21 mouse cellular contexts compared by ENCODE assay signal in the genomic region with DNA sequence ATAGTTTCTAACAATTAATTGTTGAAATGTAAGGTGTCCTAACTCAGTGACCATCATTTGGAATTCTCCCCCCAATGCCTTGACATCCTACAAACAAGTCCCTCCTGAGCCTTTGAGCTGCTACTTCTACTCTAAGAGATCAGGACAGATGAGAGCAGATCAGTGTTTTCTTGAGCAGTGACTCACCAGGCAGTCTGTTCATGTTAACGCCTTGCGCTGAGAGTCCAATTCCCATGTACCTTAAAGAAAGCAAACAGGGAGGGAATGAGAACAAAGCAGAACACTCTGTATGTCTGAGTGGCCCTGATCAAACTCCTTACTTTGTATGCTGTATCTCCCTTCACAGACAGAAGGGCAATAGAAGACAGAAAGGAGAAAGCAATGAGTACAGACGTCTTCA. TPM values are rescaled to one million over a fixed set of nuclear protein-coding genes. Genes with fewer than 3 reads are reported as not detected.
DNase-seq lines count a peak whose midpoint lies in the region; ATAC-seq and TF ChIP-seq lines count a peak whose summit lies in the region.
"Had no signal": no experiment of that assay in that cellular context is flagged by ENCODE, and none has a peak within 500 bp of the region (broad histone marks: within the 10 kb centered on the region; RNA-seq: fewer than 3 reads in every experiment).

No protein-coding gene starts in this region.

- H3K9me3 ChIP-seq in hindbrain, embryonic 13.5 days = no peaks in the 10 kb centered on the region
- no peaks in the 10 kb centered on the region for H3K9me3 ChIP-seq in hindbrain, embryonic 10.5 days
- no peaks in the 10 kb centered on the region for H3K9me3 ChIP-seq in neural tube, embryonic 13.5 days
- no peaks in the 10 kb centered on the region for H3K9me3 ChIP-seq in liver, embryonic 14.5 days (ENCODE audit: control insufficient read depth, low read length)
- no peaks in the 10 kb centered on the region for H3K9me3 ChIP-seq in stomach, postnatal 0 days (ENCODE audit: control insufficient read depth, low read length)
- H3K9me3 ChIP-seq: forebrain, embryonic 10.5 days; limb, embryonic 10.5 days had no signal

- no peaks in the 10 kb centered on the region for H3K27me3 ChIP-seq in hindbrain, embryonic 13.5 days
- H3K27me3 ChIP-seq in hindbrain, embryonic 10.5 days (ENCODE audit: insufficient read depth, poor library complexity, severe bottlenecking) = no peaks in the 10 kb centered on the region
- no peaks in the 10 kb centered on the region for H3K27me3 ChIP-seq in neural tube, embryonic 13.5 days
- H3K27me3 ChIP-seq in liver, embryonic 14.5 days (ENCODE audit: control insufficient read depth, insufficient read depth, low read length) = no peaks in the 10 kb centered on the region
- no peaks in the 10 kb centered on the region for H3K27me3 ChIP-seq in stomach, postnatal 0 days (ENCODE audit: control insufficient read depth, insufficient read depth, low read length)
- H3K27me3 ChIP-seq: Patski had no signal

- TF ChIP-seq CTCF in liver, embryonic 14.5 days (IDR thresholded peaks at IDR 0.05; ENCODE audit: low read depth) = no peak
- no peak for TF ChIP-seq CTCF in stomach, postnatal 0 days (IDR thresholded peaks at IDR 0.05; ENCODE audit: low read depth)

- 68% methylated on average over 3 of the region's 3 CpGs for WGBS in hindbrain, embryonic 13.5 days
- 84% methylated on average over 3 of the region's 3 CpGs for WGBS in hindbrain, embryonic 10.5 days
- 75% methylated on average over 3 of the region's 3 CpGs for WGBS in neural tube, embryonic 13.5 days
- 74% methylated on average over 3 of the region's 3 CpGs for WGBS in liver, embryonic 14.5 days (ENCODE audit: insufficient replicate concordance)
- WGBS in stomach, postnatal 0 days = 55% methylated on average over 3 of the region's 3 CpGs

- peaks cover 2% of the 10 kb centered on the region; the same call in 1 of the 2 replicates for H3K4me1 ChIP-seq in hindbrain, embryonic 13.5 days (replicated peaks)
- no peaks in the 10 kb centered on the region for H3K4me1 ChIP-seq in hindbrain, embryonic 10.5 days (replicated peaks)
- peaks cover 6% of the 10 kb centered on the region; the same call in 1 of the 2 replicates for H3K4me1 ChIP-seq in neural tube, embryonic 13.5 days (replicated peaks)
- H3K4me1 ChIP-seq in liver, embryonic 14.5 days (replicated peaks; ENCODE audit: control insufficient read depth in 2 of 2, insufficient read depth in 2 of 2, low read length in 1 of 2) = peaks cover 51 to 59% of the 10 kb centered on the region in 2 experiments
- H3K4me1 ChIP-seq in stomach, postnatal 0 days (replicated peaks; ENCODE audit: control insufficient read depth, insufficient read depth) = no peaks in the 10 kb centered on the region
- H3K4me1 ChIP-seq: forebrain, embryonic 10.5 days; limb, embryonic 10.5 days had no signal

- no peak for ATAC-seq in hindbrain, embryonic 13.5 days (ENCODE audit: low FRiP score)
- no peak for ATAC-seq in neural tube, embryonic 13.5 days (ENCODE audit: low read depth)
- no peak for ATAC-seq in liver, embryonic 14.5 days (ENCODE audit: insufficient read depth)
- ATAC-seq in stomach, postnatal 0 days (ENCODE audit: low FRiP score, low TSS enrichment) = peak; percentile 75
- ATAC-seq: Patski had no signal

- H3K4me3 ChIP-seq in hindbrain, embryonic 13.5 days = no peak overlapping the region
- H3K4me3 ChIP-seq in hindbrain, embryonic 10.5 days = no peak overlapping the region
- H3K4me3 ChIP-seq in neural tube, embryonic 13.5 days = no peak overlapping the region
- H3K4me3 ChIP-seq in liver, embryonic 14.5 days (ENCODE audit: insufficient read depth in 1 of 2, low read depth in 2 of 2, low read length in 2 of 2) = no peak overlapping the region
- H3K4me3 ChIP-seq in stomach, postnatal 0 days (ENCODE audit: low read depth, low read length) = no peak overlapping the region
- H3K4me3 ChIP-seq: forebrain, embryonic 10.5 days; heart, adult 2 months; limb, embryonic 10.5 days had no signal

- peak overlapping the region; percentile 30; the same call in 1 of the 2 replicates for H3K27ac ChIP-seq in hindbrain, embryonic 13.5 days
- H3K27ac ChIP-seq in hindbrain, embryonic 10.5 days = no peak overlapping the region
- H3K27ac ChIP-seq in neural tube, embryonic 13.5 days (replicated peaks) = peak overlapping the region; percentile 23; the same call in 1 of the 2 replicates
- peak overlapping the region; percentile 46 for H3K27ac ChIP-seq in liver, embryonic 14.5 days
- peak overlapping the region; percentile 31 for H3K27ac ChIP-seq in stomach, postnatal 0 days (replicated peaks)
- H3K27ac ChIP-seq: forebrain, embryonic 10.5 days; heart, adult 2 months; limb, embryonic 10.5 days had no signal

- TF ChIP-seq EP300 in liver, embryonic 14.5 days (IDR thresholded peaks at IDR 0.05; ENCODE audit: low read depth) = no peak
- TF ChIP-seq EP300 in stomach, postnatal 0 days (optimal IDR thresholded peaks at IDR 0.05) = no peak

- H3K4me2 ChIP-seq in hindbrain, embryonic 13.5 days = no peak overlapping the region
- H3K4me2 ChIP-seq in neural tube, embryonic 13.5 days = no peak overlapping the region
- 0 out of 2 replicates have a peak overlapping the region, but pooled peaks have one; percentile 2 for H3K4me2 ChIP-seq in liver, embryonic 14.5 days (ENCODE audit: low read depth)
- no peak overlapping the region for H3K4me2 ChIP-seq in stomach, postnatal 0 days (replicated peaks; ENCODE audit: low read depth)

- peaks cover 19% of the 10 kb centered on the region for H3K36me3 ChIP-seq in hindbrain, embryonic 13.5 days
- peaks cover 58% of the 10 kb centered on the region for H3K36me3 ChIP-seq in hindbrain, embryonic 10.5 days
- H3K36me3 ChIP-seq in neural tube, embryonic 13.5 days = peaks cover 19% of the 10 kb centered on the region
- peaks cover 70% of the 10 kb centered on the region for H3K36me3 ChIP-seq in liver, embryonic 14.5 days (replicated peaks; ENCODE audit: control insufficient read depth, insufficient read depth, low read depth)
- H3K36me3 ChIP-seq in stomach, postnatal 0 days (ENCODE audit: control insufficient read depth, insufficient read depth, low read length) = no peaks in the 10 kb centered on the region

- 0 out of 2 replicates have a peak overlapping the region, but pooled peaks have one; percentile 13 for H3K9ac ChIP-seq in hindbrain, embryonic 13.5 days
- H3K9ac ChIP-seq in neural tube, embryonic 13.5 days = no peak overlapping the region
- H3K9ac ChIP-seq in liver, embryonic 14.5 days (replicated peaks) = no peak overlapping the region; the same call in 1 of the 2 replicates
- no peak overlapping the region for H3K9ac ChIP-seq in stomach, postnatal 0 days (ENCODE audit: low read length)

- no peak for DNase-seq in hindbrain, embryonic 10.5 days (ENCODE audit: low spot score)
- no peak for DNase-seq in neural tube, embryonic 10.5 days (ENCODE audit: extremely low spot score, low spot score)
- DNase-seq in liver, embryonic 14.5 days (ENCODE audit: low read depth in 3 of 3, low spot score in 3 of 3) = no peak
- no peak for DNase-seq in stomach, postnatal 0 days (ENCODE audit: low spot score)
- DNase-seq in MN1 (ENCODE audit: low spot score) = no peak
- DNase-seq in ovary, adult 18-20 months (ENCODE audit: low spot score) = no peak
- DNase-seq: adrenal gland, postnatal 10 days; B cell, adult 2 months; cerebellum, adult 11-12 months; cerebellum, postnatal 14 days; gastrocnemius, postnatal 25 days; heart, adult 2 months; lung, adult 2 months; lung, postnatal 4 days; right cerebral cortex, adult 18-20 months; thymus, postnatal 4 days had no signal

RNA-seq across cellular contexts. Expression of a gene that starts 21.8 kb away (rescaled TPM):
- polyA plus RNA-seq in hindbrain, embryonic 13.5 days (2015; fragmentation: Nextera tagmentation; extraction: Ambion mirVana) = 11.5 and 14.3 TPM in 2 replicates
- polyA plus RNA-seq in hindbrain, embryonic 10.5 days (2016; fragmentation: Nextera tagmentation; extraction: Ambion mirVana) = 10.4 and 11.1 TPM in 2 replicates
- polyA plus RNA-seq in neural tube, embryonic 13.5 days (2015; fragmentation: Nextera tagmentation; extraction: Ambion mirVana) = 11.6 and 13.0 TPM in 2 replicates
- 57.2 and 60.6 TPM in 2 replicates for polyA plus RNA-seq in liver, embryonic 14.5 days (2012; rRNA removed)
- 37.0 and 42.0 TPM in 2 replicates for polyA plus RNA-seq in liver, embryonic 14.5 days (2014; fragmentation: Nextera tagmentation; extraction: Ambion mirVana)
- 7.1 TPM in 2 replicates for polyA plus RNA-seq in stomach, postnatal 0 days (2015; fragmentation: Nextera tagmentation; extraction: Ambion mirVana)

RNA-seq across cellular contexts. Expression of a gene that starts 22.2 kb away (rescaled TPM):
- polyA plus RNA-seq in hindbrain, embryonic 13.5 days (2015; fragmentation: Nextera tagmentation; extraction: Ambion mirVana) = 0.80 and 1.6 TPM in 2 replicates
- polyA plus RNA-seq in hindbrain, embryonic 10.5 days (2016; fragmentation: Nextera tagmentation; extraction: Ambion mirVana) = 0.51 and 1.8 TPM in 2 replicates
- polyA plus RNA-seq in neural tube, embryonic 13.5 days (2015; fragmentation: Nextera tagmentation; extraction: Ambion mirVana) = 0.46 and 0.54 TPM in 2 replicates
- 0.04 and 0.06 TPM in 2 replicates for polyA plus RNA-seq in liver, embryonic 14.5 days (2012; rRNA removed)
- 0.06 TPM in 1 of 2 replicates, not detected in the other for polyA plus RNA-seq in liver, embryonic 14.5 days (2014; fragmentation: Nextera tagmentation; extraction: Ambion mirVana)
- polyA plus RNA-seq in stomach, postnatal 0 days (2015; fragmentation: Nextera tagmentation; extraction: Ambion mirVana) = not detected in 2 replicates

RNA-seq across cellular contexts. Expression of a gene that starts 46.9 kb away (rescaled TPM):
- 90.7 and 94.2 TPM in 2 replicates for polyA plus RNA-seq in hindbrain, embryonic 13.5 days (2015; fragmentation: Nextera tagmentation; extraction: Ambion mirVana)
- 36.8 and 49.8 TPM in 2 replicates for polyA plus RNA-seq in hindbrain, embryonic 10.5 days (2016; fragmentation: Nextera tagmentation; extraction: Ambion mirVana)
- polyA plus RNA-seq in neural tube, embryonic 13.5 days (2015; fragmentation: Nextera tagmentation; extraction: Ambion mirVana) = 66.7 and 72.4 TPM in 2 replicates
- 0.84 and 0.93 TPM in 2 replicates for polyA plus RNA-seq in liver, embryonic 14.5 days (2012; rRNA removed)
- polyA plus RNA-seq in liver, embryonic 14.5 days (2014; fragmentation: Nextera tagmentation; extraction: Ambion mirVana) = 1.1 and 1.8 TPM in 2 replicates
- polyA plus RNA-seq in stomach, postnatal 0 days (2015; fragmentation: Nextera tagmentation; extraction: Ambion mirVana) = 14.5 and 16.9 TPM in 2 replicates

RNA-seq across cellular contexts. Expression of a gene that starts 47.7 kb away (rescaled TPM):
- 59.7 and 61.1 TPM in 2 replicates for polyA plus RNA-seq in hindbrain, embryonic 13.5 days (2015; fragmentation: Nextera tagmentation; extraction: Ambion mirVana)
- polyA plus RNA-seq in hindbrain, embryonic 10.5 days (2016; fragmentation: Nextera tagmentation; extraction: Ambion mirVana) = 55.2 and 58.1 TPM in 2 replicates
- polyA plus RNA-seq in neural tube, embryonic 13.5 days (2015; fragmentation: Nextera tagmentation; extraction: Ambion mirVana) = 52.7 and 63.8 TPM in 2 replicates
- 24.6 and 25.4 TPM in 2 replicates for polyA plus RNA-seq in liver, embryonic 14.5 days (2012; rRNA removed)
- 15.0 and 18.2 TPM in 2 replicates for polyA plus RNA-seq in liver, embryonic 14.5 days (2014; fragmentation: Nextera tagmentation; extraction: Ambion mirVana)
- 14.2 and 15.1 TPM in 2 replicates for polyA plus RNA-seq in stomach, postnatal 0 days (2015; fragmentation: Nextera tagmentation; extraction: Ambion mirVana)

RNA-seq across cellular contexts. Expression of a gene that starts 49.6 kb away (rescaled TPM):
- polyA plus RNA-seq in hindbrain, embryonic 13.5 days (2015; fragmentation: Nextera tagmentation; extraction: Ambion mirVana) = 58.7 and 60.6 TPM in 2 replicates
- polyA plus RNA-seq in hindbrain, embryonic 10.5 days (2016; fragmentation: Nextera tagmentation; extraction: Ambion mirVana) = 78.3 and 83.5 TPM in 2 replicates
- polyA plus RNA-seq in neural tube, embryonic 13.5 days (2015; fragmentation: Nextera tagmentation; extraction: Ambion mirVana) = 61.4 and 64.1 TPM in 2 replicates
- polyA plus RNA-seq in liver, embryonic 14.5 days (2012; rRNA removed) = 26.2 TPM in 2 replicates
- 25.5 and 29.5 TPM in 2 replicates for polyA plus RNA-seq in liver, embryonic 14.5 days (2014; fragmentation: Nextera tagmentation; extraction: Ambion mirVana)
- 36.8 and 37.8 TPM in 2 replicates for polyA plus RNA-seq in stomach, postnatal 0 days (2015; fragmentation: Nextera tagmentation; extraction: Ambion mirVana)
